Mouse (Mus musculus): Measurements from ENCODE around the gene Siva1.

The Siva1 gene

DNA sequence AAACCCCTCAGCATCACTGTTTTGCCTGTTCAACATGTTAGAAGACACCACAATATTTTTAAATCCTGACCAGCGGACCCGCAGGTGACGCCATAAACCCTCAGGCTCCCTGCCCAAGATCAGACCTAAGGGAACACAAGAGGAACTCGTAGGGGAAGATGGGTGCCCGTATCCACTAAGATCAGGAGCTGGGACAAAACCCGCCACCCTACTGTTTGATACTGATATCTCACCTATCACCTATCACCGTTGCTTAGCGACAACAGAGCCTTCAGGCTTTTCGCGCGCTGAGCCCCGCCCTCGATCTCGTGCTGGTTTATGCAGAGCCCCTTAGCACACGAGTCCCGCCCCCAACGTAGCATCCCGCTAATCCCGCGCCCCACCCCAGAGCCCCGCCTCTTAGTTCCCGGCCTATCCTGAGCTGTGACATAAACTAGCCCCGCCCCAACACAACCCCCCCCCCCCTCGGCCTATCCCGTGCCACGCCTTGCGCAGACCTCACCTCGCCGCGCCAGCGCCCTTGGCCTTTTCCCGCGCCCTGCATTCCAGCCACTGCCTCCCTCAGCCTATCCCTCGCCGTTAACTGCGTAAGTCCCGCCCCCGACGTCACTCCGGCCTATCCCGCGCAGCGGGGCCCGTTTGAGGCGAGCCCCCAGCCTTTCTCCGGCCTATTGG, at the start of gene Siva1:
TSS of gene Siva1 (plus strand) at position 500 of the 675 bp plus-strand sequence.
- in situ Hi-C loops (cut with MboI; ENCODE audit: low sequenced_read_pairs) = no loop called here

GRCm38 (mm10) chr12:112594989-112595388, 49.5 kb upstream of the Siva1 start:
- in situ Hi-C loops (cut with MboI; ENCODE audit: low sequenced_read_pairs) = no loop called here

- in situ Hi-C loops (cut with MboI; ENCODE audit: low sequenced_read_pairs) = no loop called here
These were observed 48.9 kb upstream of the Siva1 start for GRCm38 (mm10) chr12:112595626-112596025.

- in situ Hi-C loops (cut with MboI; ENCODE audit: low sequenced_read_pairs) = no loop called here
These were observed 48.0 kb upstream of the Siva1 start for GRCm38 (mm10) chr12:112596454-112596853.

- in situ Hi-C loops (cut with MboI; ENCODE audit: low sequenced_read_pairs) = no loop called here
These were observed 47.5 kb upstream of the Siva1 start for GRCm38 (mm10) chr12:112596891-112597500.

- in situ Hi-C loops (cut with MboI; ENCODE audit: low sequenced_read_pairs) = no loop called here
These were observed 46.9 kb upstream of the Siva1 start for GRCm38 (mm10) chr12:112597618-112598017.

DNA sequence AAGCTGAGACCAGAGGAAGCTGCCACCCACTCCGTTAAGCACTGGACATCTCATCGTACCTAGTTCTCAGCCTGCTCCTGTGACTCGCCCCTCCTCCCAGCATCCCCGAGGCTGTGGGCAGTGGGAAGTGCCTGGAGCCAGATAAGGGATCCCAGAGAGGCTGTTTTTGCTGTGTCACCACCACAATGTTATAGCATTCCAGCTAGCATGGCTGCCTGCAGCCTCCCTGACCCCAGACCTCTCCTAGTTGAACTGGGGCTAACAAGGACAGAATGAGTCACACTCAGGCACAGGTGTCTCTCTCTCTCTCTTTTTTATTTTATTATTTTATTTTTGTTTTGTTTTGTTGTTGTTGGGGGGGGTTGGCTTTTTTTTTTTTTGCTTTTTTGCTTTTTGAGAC, 45.3 kb upstream of the Siva1 start:
- in situ Hi-C loops (cut with MboI; ENCODE audit: low sequenced_read_pairs) = no loop called here

DNA sequence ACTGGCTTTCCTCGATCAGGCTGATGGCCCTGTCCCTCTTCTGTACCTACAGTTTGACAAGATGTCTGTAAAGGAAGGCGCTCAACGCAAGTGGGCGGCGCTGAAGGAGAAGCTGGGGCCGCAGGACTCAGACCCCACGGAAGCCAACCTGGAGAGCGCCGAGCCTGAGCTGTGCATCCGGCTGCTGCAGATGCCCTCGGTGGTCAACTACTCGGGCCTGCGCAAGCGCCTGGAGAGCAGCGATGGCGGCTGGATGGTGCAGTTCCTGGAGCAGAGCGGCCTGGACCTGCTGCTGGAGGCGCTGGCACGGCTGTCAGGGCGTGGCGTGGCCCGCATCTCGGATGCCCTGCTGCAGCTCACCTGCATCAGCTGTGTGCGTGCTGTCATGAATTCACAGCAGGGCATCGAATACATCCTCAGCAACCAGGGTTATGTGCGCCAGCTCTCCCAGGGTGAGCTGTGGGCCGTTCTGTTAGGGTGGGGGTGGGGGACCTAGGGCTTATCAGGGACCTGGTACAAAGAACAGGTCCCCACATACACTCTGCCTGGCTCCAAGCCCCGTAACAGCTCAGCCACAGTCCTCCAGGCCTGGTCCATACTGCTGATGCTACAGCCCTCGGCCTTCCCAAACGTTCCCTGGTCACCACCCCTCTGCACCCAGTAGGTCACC, 44.4 kb upstream of the Siva1 start:
- in situ Hi-C loops (cut with MboI; ENCODE audit: low sequenced_read_pairs) = no loop called here

- in situ Hi-C loops (cut with MboI; ENCODE audit: low sequenced_read_pairs) = no loop called here
These were observed 40.5 kb upstream of the Siva1 start for GRCm38 (mm10) chr12:112604022-112604421.

- in situ Hi-C loops (cut with MboI; ENCODE audit: low sequenced_read_pairs) = no loop called here
These were observed 39.5 kb upstream of the Siva1 start for GRCm38 (mm10) chr12:112604709-112605649.

GRCm38 (mm10) chr12:112605766-112606165, 38.7 kb upstream of the Siva1 start:
- in situ Hi-C loops (cut with MboI; ENCODE audit: low sequenced_read_pairs) = no loop called here

GRCm38 (mm10) chr12:112606998-112607397, 37.5 kb upstream of the Siva1 start:
- in situ Hi-C loops (cut with MboI; ENCODE audit: low sequenced_read_pairs) = no loop called here

- in situ Hi-C loops (cut with MboI; ENCODE audit: low sequenced_read_pairs) = no loop called here
These were observed 35.4 kb upstream of the Siva1 start for GRCm38 (mm10) chr12:112609031-112609430.

GRCm38 (mm10) chr12:112616668-112617067, 27.8 kb upstream of the Siva1 start:
- in situ Hi-C loops (cut with MboI; ENCODE audit: low sequenced_read_pairs) = loop anchor here (10.0 kb wide), 1 partner anchor 62 kb away; no protein-coding TSS in a partner anchor

DNA sequence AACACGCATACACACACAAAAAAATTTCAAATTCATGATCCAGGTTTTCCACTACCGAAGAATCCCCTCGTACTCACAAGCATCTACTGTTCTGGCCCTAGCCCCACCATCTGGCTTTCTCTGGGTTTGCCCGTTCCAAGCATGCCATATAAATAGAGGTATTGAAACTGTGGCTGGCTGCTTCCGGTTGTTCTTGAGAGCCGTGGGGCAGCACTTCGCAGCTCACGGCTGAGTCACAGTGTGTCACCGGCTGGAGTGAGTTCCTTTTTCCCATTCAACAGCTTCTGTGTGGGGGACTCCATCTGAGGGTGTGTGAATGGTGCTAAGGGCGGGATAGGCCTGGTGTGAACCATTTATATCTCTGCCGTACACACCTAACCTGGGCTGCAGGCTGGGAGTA, 27.3 kb upstream of the Siva1 start:
- in situ Hi-C loops (cut with MboI; ENCODE audit: low sequenced_read_pairs) = loop anchor here (10.0 kb wide), 1 partner anchor 62 kb away; no protein-coding TSS in a partner anchor

- in situ Hi-C loops (cut with MboI; ENCODE audit: low sequenced_read_pairs) = loop anchor here (10.0 kb wide), 1 partner anchor 63 kb away; no protein-coding TSS in a partner anchor
These were observed 26.5 kb upstream of the Siva1 start for GRCm38 (mm10) chr12:112617898-112618380.

GRCm38 (mm10) chr12:112618981-112619685, 25.3 kb upstream of the Siva1 start:
- in situ Hi-C loops (cut with MboI; ENCODE audit: low sequenced_read_pairs) = loop anchor here (10.0 kb wide), 1 partner anchor 64 kb away; no protein-coding TSS in a partner anchor

DNA sequence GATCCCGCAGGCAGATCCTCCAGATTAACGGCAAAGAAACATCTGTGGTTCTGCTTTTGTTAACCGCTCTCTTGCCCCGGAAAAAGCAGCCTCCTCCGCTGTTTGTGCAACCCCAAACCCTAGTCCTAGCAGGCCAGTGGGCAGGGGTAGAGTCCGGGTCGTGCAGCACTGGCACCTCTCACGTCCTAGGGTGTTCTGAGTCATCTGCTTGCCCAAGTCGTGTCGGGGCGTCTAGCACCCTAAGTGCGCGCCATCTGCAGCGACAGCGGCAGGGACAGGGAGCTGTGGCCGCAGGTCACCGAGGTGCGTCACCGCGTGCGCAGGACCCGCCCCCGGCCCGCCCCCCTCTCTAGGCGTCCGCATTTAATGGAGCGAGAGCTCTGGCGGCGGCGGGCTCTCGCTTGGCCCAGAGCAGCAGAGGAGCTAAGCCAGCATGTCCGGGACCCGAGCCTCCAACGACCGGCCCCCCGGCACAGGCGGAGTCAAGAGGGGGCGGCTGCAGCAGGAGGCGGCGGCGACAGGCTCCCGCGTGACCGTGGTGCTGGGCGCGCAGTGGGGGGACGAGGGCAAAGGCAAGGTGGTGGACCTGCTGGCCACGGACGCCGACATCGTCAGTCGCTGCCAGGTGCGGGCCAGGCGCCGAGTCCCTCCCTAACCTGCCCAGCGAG, 24.7 kb upstream of the Siva1 start, which contains the start of gene Adssl1:
TSS of gene Adssl1 (plus strand) at position 360 of the 668 bp plus-strand sequence.
- in situ Hi-C loops (cut with MboI; ENCODE audit: low sequenced_read_pairs) = loop anchor here (10.0 kb wide), 1 partner anchor 65 kb away; no protein-coding TSS in a partner anchor

All from CH12F3 (cell line).